Mouse (Mus musculus): ENCODE measurements around the gene Slc25a10. TPM values are rescaled to one million over a fixed set of nuclear protein-coding genes. Genes with fewer than 3 reads are reported as not detected.

Gene Slc25a10
- total and polyA plus RNA-seq, 3 experiments, result 52.0 to 53.6 TPM; not detected in 1

GRCm38 (mm10) chr11:120542376-120542775, 50.7 kb downstream of the Slc25a10 start:
- H3K9ac ChIP-seq (ENCODE audit: control insufficient read depth, low read depth, low read length, poor library complexity, severe bottlenecking), result no peak overlapping the region
- no peaks in the 10 kb centered on the region for H3K27me3 ChIP-seq (ENCODE audit: control insufficient read depth in 1 of 2, insufficient read depth in 2 of 2, low read length in 2 of 2)
- peaks cover 0 to 12% of the 10 kb centered on the region in 2 experiments; a peak in 1 of 4 replicates for H3K4me1 ChIP-seq (ENCODE audit: control insufficient read depth in 1 of 2, insufficient read depth in 2 of 2, low read length in 2 of 2)
- no peak for DNase-seq (ENCODE audit: low read depth, low spot score)
- no peak overlapping the region for H3K27ac ChIP-seq (ENCODE audit: control insufficient read depth, low read depth, low read length)
- H3K9me3 ChIP-seq (replicated peaks; ENCODE audit: insufficient read depth, low read length), result no peaks in the 10 kb centered on the region
- no peaks in the 10 kb centered on the region for H3K79me2 ChIP-seq (ENCODE audit: control insufficient read depth, insufficient read depth, low read length, poor library complexity)
- H3K4me3 ChIP-seq (ENCODE audit: control insufficient read depth in 1 of 2, insufficient read depth in 1 of 2, low read depth in 2 of 2, low read length in 2 of 2), result no peak overlapping the region
- TF ChIP-seq RAD21 (IDR thresholded peaks at IDR 0.05; ENCODE audit: low read depth, low read length) (no peak), GATA1 (IDR thresholded peaks at IDR 0.05; ENCODE audit: low read depth, low read length) (no peak)
- no peaks in the 10 kb centered on the region; a peak in 1 of 4 replicates for H3K36me3 ChIP-seq (ENCODE audit: control insufficient read depth in 1 of 2, insufficient read depth in 2 of 2, low read length in 2 of 2)

GRCm38 (mm10) chr11:120545964-120546363, 54.3 kb downstream of the Slc25a10 start:
- no peak for DNase-seq (ENCODE audit: low read depth, low spot score)
- peaks cover 14% of the 10 kb centered on the region for H3K79me2 ChIP-seq (ENCODE audit: control insufficient read depth, insufficient read depth, low read length, poor library complexity)
- no peaks in the 10 kb centered on the region for H3K9me3 ChIP-seq (replicated peaks; ENCODE audit: insufficient read depth, low read length)
- TF ChIP-seq USF2 (IDR thresholded peaks at IDR 0.05; ENCODE audit: borderline replicate concordance in 1 of 2, insufficient read depth in 1 of 2, low read depth in 1 of 2, low read length in 2 of 2), result no peak
- peaks cover 7 to 19% of the 10 kb centered on the region in 2 experiments for H3K4me1 ChIP-seq (ENCODE audit: control insufficient read depth in 1 of 2, insufficient read depth in 2 of 2, low read length in 2 of 2)
- H3K27ac ChIP-seq (ENCODE audit: control insufficient read depth, low read depth, low read length), result no peak overlapping the region
- no peak overlapping the region for H3K4me3 ChIP-seq (ENCODE audit: control insufficient read depth in 1 of 2, insufficient read depth in 1 of 2, low read depth in 2 of 2, low read length in 2 of 2)
- peaks cover 0 to 8% of the 10 kb centered on the region in 2 experiments; a peak in 3 of 4 replicates for H3K36me3 ChIP-seq (ENCODE audit: control insufficient read depth in 1 of 2, insufficient read depth in 2 of 2, low read length in 2 of 2)
- H3K9ac ChIP-seq (ENCODE audit: control insufficient read depth, low read depth, low read length, poor library complexity, severe bottlenecking), result no peak overlapping the region
- H3K27me3 ChIP-seq (ENCODE audit: control insufficient read depth in 1 of 2, insufficient read depth in 2 of 2, low read length in 2 of 2), result no peaks in the 10 kb centered on the region

GRCm38 (mm10) chr11:120547469-120547868, 55.8 kb downstream of the Slc25a10 start:
- Histone ChIP-seq H3K9me3 (replicated peaks; ENCODE audit: insufficient read depth, low read length) (no peaks in the 10 kb centered on the region), H3K36me3 (ENCODE audit: control insufficient read depth in 1 of 2, insufficient read depth in 2 of 2, low read length in 2 of 2) (peaks cover 0 to 8% of the 10 kb centered on the region in 2 experiments; a peak in 3 of 4 replicates), H3K4me3 (ENCODE audit: control insufficient read depth in 1 of 2, insufficient read depth in 1 of 2, low read depth in 2 of 2, low read length in 2 of 2) (no peak overlapping the region), H3K27ac (ENCODE audit: control insufficient read depth, low read depth, low read length) (no peak overlapping the region), H3K27me3 (ENCODE audit: control insufficient read depth in 1 of 2, insufficient read depth in 2 of 2, low read length in 2 of 2) (no peaks in the 10 kb centered on the region), H3K79me2 (ENCODE audit: control insufficient read depth, insufficient read depth, low read length, poor library complexity) (peaks cover 14% of the 10 kb centered on the region), H3K4me1 (ENCODE audit: control insufficient read depth in 1 of 2, insufficient read depth in 2 of 2, low read length in 2 of 2) (peaks cover 7 to 19% of the 10 kb centered on the region in 2 experiments), H3K9ac (ENCODE audit: control insufficient read depth, low read depth, low read length, poor library complexity, severe bottlenecking) (no peak overlapping the region)
- peak; percentile 62 for DNase-seq (ENCODE audit: low read depth, low spot score)
- TF ChIP-seq MYB (IDR thresholded peaks at IDR 0.05; ENCODE audit: low read depth, low read length) (no peak), ZMIZ1 (IDR thresholded peaks at IDR 0.05; ENCODE audit: low read depth, low read length) (no peak), HCFC1 (IDR thresholded peaks at IDR 0.05; ENCODE audit: low read depth, low read length) (peak; percentile 91), CHD1 (IDR thresholded peaks at IDR 0.05; ENCODE audit: low read depth, low read length) (no peak), RCOR1 (IDR thresholded peaks at IDR 0.05; ENCODE audit: low read depth, low read length) (no peak), E2F4 (IDR thresholded peaks at IDR 0.05; ENCODE audit: borderline replicate concordance, low read depth, low read length) (no peak), GATA1 (IDR thresholded peaks at IDR 0.05; ENCODE audit: low read depth, low read length) (no peak), NELFE (IDR thresholded peaks at IDR 0.05; ENCODE audit: low read depth, low read length) (no peak), MEF2A (IDR thresholded peaks at IDR 0.05; ENCODE audit: extremely low read depth, insufficient replicate concordance, low read depth, low read length, poor library complexity, severe bottlenecking) (no peak), RAD21 (IDR thresholded peaks at IDR 0.05; ENCODE audit: low read depth, low read length) (no peak; the same call in 1 of the 2 replicates), NRF1 (IDR thresholded peaks at IDR 0.05; ENCODE audit: insufficient read depth, low read depth, low read length, poor library complexity, severe bottlenecking) (no peak), ZNF384 (IDR thresholded peaks at IDR 0.05; ENCODE audit: low read depth, low read length) (no peak), ZC3H11A (IDR thresholded peaks at IDR 0.05; ENCODE audit: low read depth, low read length) (no peak), CHD2 (IDR thresholded peaks at IDR 0.05; ENCODE audit: low read length) (no peak), MAZ (IDR thresholded peaks at IDR 0.05; ENCODE audit: low read depth, low read length) (0 out of 2 replicates have a peak, but pooled peaks have one; percentile 30), USF2 (IDR thresholded peaks at IDR 0.05; ENCODE audit: borderline replicate concordance in 1 of 2, insufficient read depth in 1 of 2, low read depth in 1 of 2, low read length in 2 of 2) (no peak), ETS1 (IDR thresholded peaks at IDR 0.05; ENCODE audit: low read depth, low read length) (no peak), BHLHE40 (IDR thresholded peaks at IDR 0.05; ENCODE audit: borderline replicate concordance, low read depth, low read length) (no peak), MAFK (IDR thresholded peaks at IDR 0.05; ENCODE audit: borderline replicate concordance, low read depth, low read length) (no peak), TAL1 (IDR thresholded peaks at IDR 0.05; ENCODE audit: low read length) (no peak), JUND (IDR thresholded peaks at IDR 0.05; ENCODE audit: low read depth, low read length) (no peak), ELF1 (IDR thresholded peaks at IDR 0.05; ENCODE audit: low read depth, low read length) (no peak), POLR2A (IDR thresholded peaks at IDR 0.05; ENCODE audit: control insufficient read depth in 1 of 2, insufficient read depth in 1 of 2, low read depth in 1 of 2, low read length in 2 of 2, poor library complexity in 1 of 2) (no peak), TBP (IDR thresholded peaks at IDR 0.05; ENCODE audit: low read depth, low read length) (no peak), MAX (IDR thresholded peaks at IDR 0.05; ENCODE audit: low read length) (no peak)

All from MEL (cell line).